18 mouse cellular contexts compared by ENCODE assay signal in genomic region chr2:168922466-168922865, GRCm38 (mm10). TPM values are rescaled to one million over a fixed set of nuclear protein-coding genes. Genes with fewer than 3 reads are reported as not detected.
DNase-seq lines count a peak whose midpoint lies in the region; ATAC-seq and TF ChIP-seq lines count a peak whose summit lies in the region.
"Had no signal": no experiment of that assay in that cellular context is flagged by ENCODE, and none has a peak within 500 bp of the region (broad histone marks: within the 10 kb centered on the region; RNA-seq: fewer than 3 reads in every experiment).

No protein-coding gene starts in this region.

- peak; percentile 48 for TF ChIP-seq CTCF in intestine, postnatal 0 days (IDR thresholded peaks at IDR 0.05; ENCODE audit: low read depth)
- TF ChIP-seq CTCF in lung, embryonic 14.5 days (IDR thresholded peaks at IDR 0.05; ENCODE audit: low read depth), result peak; percentile 38; the same call in 1 of the 2 replicates
- peak; percentile 76 for TF ChIP-seq CTCF in ES-Bruce4 (IDR thresholded peaks at IDR 0.05; ENCODE audit: low read depth, low read length)

- TF ChIP-seq POLR2A in ES-Bruce4 (IDR thresholded peaks at IDR 0.05; ENCODE audit: insufficient read depth, low read length), result no peak

- no peak overlapping the region for H3K9ac ChIP-seq in intestine, postnatal 0 days (ENCODE audit: low read depth, low read length)
- no peak overlapping the region for H3K9ac ChIP-seq in intestine, embryonic 16.5 days (ENCODE audit: low read depth, low read length)
- no peak overlapping the region for H3K9ac ChIP-seq in lung, embryonic 14.5 days
- H3K9ac ChIP-seq in ES-Bruce4 (ENCODE audit: low read depth, poor library complexity, severe bottlenecking), result no peak overlapping the region
- H3K9ac ChIP-seq: embryonic facial prominence, embryonic 13.5 days; heart, embryonic 15.5 days; hindbrain, embryonic 12.5 days; limb, embryonic 15.5 days; midbrain, embryonic 15.5 days had no signal

- 89% methylated on average over 5 of the region's 5 CpGs for WGBS in intestine, postnatal 0 days
- WGBS in intestine, embryonic 16.5 days, result 87% methylated on average over 5 of the region's 5 CpGs
- WGBS in lung, embryonic 14.5 days, result 82% methylated on average over 5 of the region's 5 CpGs

- H3K36me3 ChIP-seq in intestine, postnatal 0 days (ENCODE audit: control insufficient read depth, insufficient read depth), result peaks cover 16% of the 10 kb centered on the region; the same call in 1 of the 2 replicates
- H3K36me3 ChIP-seq in intestine, embryonic 16.5 days (ENCODE audit: control insufficient read depth, insufficient read depth, low read length), result peaks cover 21% of the 10 kb centered on the region
- peaks cover 18% of the 10 kb centered on the region for H3K36me3 ChIP-seq in lung, embryonic 14.5 days (ENCODE audit: insufficient read depth)
- no peaks in the 10 kb centered on the region for H3K36me3 ChIP-seq in ES-Bruce4 (ENCODE audit: control insufficient read depth, insufficient read depth, low read length, poor library complexity, severe bottlenecking)

- no peak for ATAC-seq in intestine, postnatal 0 days
- no peak for ATAC-seq in intestine, embryonic 16.5 days
- ATAC-seq in lung, embryonic 14.5 days (ENCODE audit: insufficient read depth), result no peak
- ATAC-seq: midbrain, embryonic 15.5 days had no signal

- H3K4me2 ChIP-seq in intestine, postnatal 0 days (replicated peaks; ENCODE audit: low read depth), result no peak overlapping the region
- no peak overlapping the region for H3K4me2 ChIP-seq in intestine, embryonic 16.5 days (ENCODE audit: low read depth, low read length)
- no peak overlapping the region for H3K4me2 ChIP-seq in lung, embryonic 14.5 days
- H3K4me2 ChIP-seq: embryonic facial prominence, embryonic 13.5 days; heart, embryonic 15.5 days; hindbrain, embryonic 12.5 days; limb, embryonic 15.5 days; midbrain, embryonic 15.5 days had no signal

- no peaks in the 10 kb centered on the region for H3K27me3 ChIP-seq in intestine, postnatal 0 days (replicated peaks; ENCODE audit: control insufficient read depth, insufficient read depth, low read length)
- H3K27me3 ChIP-seq in intestine, embryonic 16.5 days (replicated peaks; ENCODE audit: control insufficient read depth, insufficient read depth, low read length), result no peaks in the 10 kb centered on the region
- H3K27me3 ChIP-seq in lung, embryonic 14.5 days (ENCODE audit: insufficient read depth, low read length), result no peaks in the 10 kb centered on the region
- no peaks in the 10 kb centered on the region for H3K27me3 ChIP-seq in ES-Bruce4 (ENCODE audit: control insufficient read depth, insufficient read depth, low read length, poor library complexity, severe bottlenecking)
- H3K27me3 ChIP-seq: embryonic facial prominence, embryonic 13.5 days; hindbrain, embryonic 12.5 days; limb, embryonic 15.5 days; midbrain, embryonic 15.5 days had no signal

- no peaks in the 10 kb centered on the region for H3K4me1 ChIP-seq in intestine, postnatal 0 days (replicated peaks; ENCODE audit: control insufficient read depth, insufficient read depth, low read length)
- no peaks in the 10 kb centered on the region for H3K4me1 ChIP-seq in intestine, embryonic 16.5 days (ENCODE audit: control insufficient read depth, insufficient read depth, low read length)
- no peaks in the 10 kb centered on the region for H3K4me1 ChIP-seq in lung, embryonic 14.5 days (ENCODE audit: insufficient read depth)
- H3K4me1 ChIP-seq in ES-Bruce4 (ENCODE audit: control insufficient read depth, insufficient read depth, low read length), result no peaks in the 10 kb centered on the region
- H3K4me1 ChIP-seq: embryonic facial prominence, embryonic 13.5 days; heart, embryonic 15.5 days; hindbrain, embryonic 12.5 days; midbrain, embryonic 15.5 days had no signal

- no peaks in the 10 kb centered on the region for H3K9me3 ChIP-seq in intestine, postnatal 0 days (ENCODE audit: control insufficient read depth)
- H3K9me3 ChIP-seq in intestine, embryonic 16.5 days (ENCODE audit: control insufficient read depth, low read length), result no peaks in the 10 kb centered on the region
- no peaks in the 10 kb centered on the region for H3K9me3 ChIP-seq in lung, embryonic 14.5 days (ENCODE audit: low read depth, low read length)
- no peaks in the 10 kb centered on the region for H3K9me3 ChIP-seq in ES-Bruce4 (replicated peaks; ENCODE audit: control insufficient read depth, insufficient read depth, low read length, poor library complexity, severe bottlenecking)
- H3K9me3 ChIP-seq: heart, embryonic 15.5 days; limb, embryonic 15.5 days; midbrain, embryonic 15.5 days had no signal

- no peak for DNase-seq in lung, embryonic 14.5 days
- no peak for DNase-seq in lung, postnatal 14 days
- DNase-seq in ZHBTc4 (ENCODE audit: low read depth, low spot score), result peak; percentile 75
- DNase-seq in kidney, postnatal 25 days, result no peak
- no peak for DNase-seq in left cerebral cortex, postnatal 14 days (ENCODE audit: low spot score in 2 of 2)
- DNase-seq: cerebellum, adult 11-12 months; kidney, adult 11 months; thymus, postnatal 14 days had no signal

- intact Hi-C loops in left cerebral cortex, postnatal 14 days (cut with DNase I), result no loop called here

- no peak for TF ChIP-seq EP300 in ES-Bruce4 (IDR thresholded peaks at IDR 0.05; ENCODE audit: insufficient read depth, low read depth, low read length)

- H3K27ac ChIP-seq in intestine, postnatal 0 days (ENCODE audit: low read depth, low read length), result no peak overlapping the region
- no peak overlapping the region for H3K27ac ChIP-seq in intestine, embryonic 16.5 days (ENCODE audit: low read length)
- no peak overlapping the region for H3K27ac ChIP-seq in lung, embryonic 14.5 days (ENCODE audit: low read depth)
- H3K27ac ChIP-seq in ES-Bruce4 (ENCODE audit: insufficient read depth, low read length), result no peak overlapping the region
- H3K27ac ChIP-seq: embryonic facial prominence, embryonic 13.5 days; forebrain, embryonic 10.5 days; heart, embryonic 15.5 days; hindbrain, embryonic 12.5 days; limb, embryonic 15.5 days; macrophage; midbrain, embryonic 15.5 days had no signal

- H3K4me3 ChIP-seq in intestine, postnatal 0 days (ENCODE audit: low read depth, low read length), result no peak overlapping the region
- no peak overlapping the region for H3K4me3 ChIP-seq in intestine, embryonic 16.5 days (ENCODE audit: low read length)
- H3K4me3 ChIP-seq in lung, embryonic 14.5 days (ENCODE audit: low read depth, low read length), result no peak overlapping the region
- H3K4me3 ChIP-seq in ES-Bruce4 (ENCODE audit: low read depth, low read length), result no peak overlapping the region
- H3K4me3 ChIP-seq: embryonic facial prominence, embryonic 13.5 days; forebrain, embryonic 10.5 days; heart, embryonic 15.5 days; hindbrain, embryonic 12.5 days; limb, embryonic 15.5 days; midbrain, embryonic 15.5 days had no signal

RNA-seq across cellular contexts. Expression of gene Zfp64, which starts 32.9 kb away (rescaled TPM):
- 10.7 and 12.9 TPM in 2 replicates for polyA plus RNA-seq in intestine, postnatal 0 days (2015; fragmentation: Nextera tagmentation; extraction: Ambion mirVana)
- 26.9 and 30.6 TPM in 2 replicates for polyA plus RNA-seq in intestine, embryonic 16.5 days (2015; fragmentation: Nextera tagmentation; extraction: Ambion mirVana)
- polyA plus RNA-seq in lung, embryonic 14.5 days (2014; fragmentation: Nextera tagmentation; extraction: Ambion mirVana), result 31.9 and 32.4 TPM in 2 replicates
- 35.9 and 37.7 TPM in 2 replicates for polyA plus RNA-seq in ES-Bruce4 (2011; ENCODE audit: insufficient read depth, insufficient read length, low read depth, missing spikeins)
- total RNA-seq in left cerebral cortex, postnatal 14 days (2021), result 10 to 100 TPM; 16.8 to 18.1 TPM
